Mouse (Mus musculus) stomach, embryonic 14.5 days (tissue): ENCODE data around the gene Mtcl1. TPM values are rescaled to one million over a fixed set of nuclear protein-coding genes. Genes with fewer than 3 reads are reported as not detected.

Source experiments
- ATAC-seq: fragments of 200-750 bp; cut with Nextera tagmentation; 2 replicates; pipeline ENCODE4 v1.8.0; 2017; ENCODE audit warnings: low read depth, moderate TSS enrichment; ENCODE audit not compliant: insufficient number of reproducible peaks, insufficient read depth, low FRiP score
- H3K27ac ChIP-seq: fragments of 300-500 bp; sonication (generic); 2 replicates; pipeline ENCODE4 v1.5.1; 2014; ENCODE audit warnings: mild to moderate bottlenecking, low read length, moderate library complexity, mixed read lengths
- H3K27me3 ChIP-seq: fragments of 300-500 bp; sonication (generic); 2 replicates; pipeline ENCODE4 v1.6.1; 2014; ENCODE audit warnings: low read length, control low read depth, mixed read lengths; ENCODE audit not compliant: control insufficient read depth, insufficient read depth
- H3K36me3 ChIP-seq: fragments of 300-500 bp; sonication (generic); 2 replicates; pipeline ENCODE4 v1.6.1; 2014; ENCODE audit warnings: mild to moderate bottlenecking, control low read depth, low read length, moderate library complexity, mixed read lengths; ENCODE audit not compliant: control insufficient read depth, insufficient read depth
- H3K4me1 ChIP-seq: fragments of 300-500 bp; sonication (generic); 2 replicates; pipeline ENCODE4 v1.6.1; 2014; ENCODE audit warnings: low read length, control low read depth, mixed read lengths; ENCODE audit not compliant: control insufficient read depth, insufficient read depth
- H3K4me2 ChIP-seq: fragments of 300-500 bp; sonication (generic); replicated peaks from 2 replicates; pipeline ENCODE4 v1.6.1; 2014; ENCODE audit warnings: low read depth, low read length, control low read depth
- H3K4me3 ChIP-seq: fragments of 300-500 bp; sonication (generic); 2 replicates; pipeline ENCODE4 v1.5.1; 2014; ENCODE audit warnings: low read depth, low read length, control low read depth
- H3K9ac ChIP-seq: fragments of 300-500 bp; sonication (generic); replicated peaks from 2 replicates; pipeline ENCODE4 v1.6.1; 2014; ENCODE audit warnings: low read depth, mild to moderate bottlenecking, control low read depth, low read length, moderate library complexity, mixed read lengths
- H3K9me3 ChIP-seq: fragments of 300-500 bp; sonication (generic); 2 replicates; pipeline ENCODE4 v1.6.1; 2016; ENCODE audit warnings: low read depth, low read length, control low read depth; ENCODE audit not compliant: control insufficient read depth
- WGBS: fragments of 180-500 bp; shearing (Covaris S2); extraction: QIAGEN DNeasy Blood & Tissue Kit; methylation state at CpG from one replicate; pipeline ENCODE4 v1.1.7; 2014; 5-methylcytosine and 5-hydroxymethylcytosine counted together
- polyA plus RNA-seq: library from polyadenylated mRNA; unstranded; fragments of >200 nt; fragmentation: Nextera tagmentation; extraction: Ambion mirVana; gene quantifications from 2 replicates; pipeline ENCODE4 v1.2.1, GENCODE M21; 2014

Mtcl1 gene
- polyA plus RNA-seq, 1 experiment from 2014 or later, result 14.7 TPM

- WGBS, result 64% methylated on average over 6 of the region's 6 CpGs
- Histone ChIP-seq H3K36me3 (no peaks in the 10 kb centered on the region), H3K9ac (no peak overlapping the region), H3K27me3 (no peaks in the 10 kb centered on the region), H3K4me3 (no peak overlapping the region), H3K4me2 (no peak overlapping the region), H3K4me1 (no peaks in the 10 kb centered on the region), H3K27ac (no peak overlapping the region), H3K9me3 (no peaks in the 10 kb centered on the region)
- no peak for ATAC-seq
These were observed 79.8 kb downstream of the Mtcl1 start for GRCm38 (mm10) chr17:66369777-66370176.

- no peaks in the 10 kb centered on the region for H3K4me1 ChIP-seq
- no peak overlapping the region for H3K4me3 ChIP-seq
- no peak for ATAC-seq
- WGBS, result 89% methylated on average over 11 of the region's 11 CpGs
- no peaks in the 10 kb centered on the region for H3K36me3 ChIP-seq
- H3K9ac ChIP-seq, result no peak overlapping the region
- no peaks in the 10 kb centered on the region for H3K9me3 ChIP-seq
- no peak overlapping the region for H3K27ac ChIP-seq
- no peak overlapping the region for H3K4me2 ChIP-seq
- H3K27me3 ChIP-seq, result no peaks in the 10 kb centered on the region
These were observed 81.4 kb downstream of the Mtcl1 start for GRCm38 (mm10) chr17:66368127-66368526.

GRCm38 (mm10) chr17:66365664-66366063 lies 83.9 kb downstream of the Mtcl1 start:
- no peak for ATAC-seq
- no peaks in the 10 kb centered on the region for H3K9me3 ChIP-seq
- H3K36me3 ChIP-seq, result no peaks in the 10 kb centered on the region
- H3K9ac ChIP-seq, result no peak overlapping the region
- no peak overlapping the region for H3K4me3 ChIP-seq
- 80% methylated on average over 1 of the region's 1 CpGs for WGBS
- H3K4me2 ChIP-seq, result no peak overlapping the region
- no peaks in the 10 kb centered on the region for H3K27me3 ChIP-seq
- no peaks in the 10 kb centered on the region for H3K4me1 ChIP-seq
- no peak overlapping the region for H3K27ac ChIP-seq

- Histone ChIP-seq H3K9me3 (no peaks in the 10 kb centered on the region), H3K4me3 (no peak overlapping the region), H3K36me3 (no peaks in the 10 kb centered on the region), H3K27ac (no peak overlapping the region), H3K4me2 (no peak overlapping the region), H3K27me3 (no peaks in the 10 kb centered on the region), H3K4me1 (no peaks in the 10 kb centered on the region), H3K9ac (no peak overlapping the region)
- 67% methylated on average over 3 of the region's 3 CpGs for WGBS
- no peak for ATAC-seq
These were observed 84.3 kb downstream of the Mtcl1 start for GRCm38 (mm10) chr17:66365293-66365642.

GRCm38 (mm10) chr17:66364525-66365292 lies 84.8 kb downstream of the Mtcl1 start:
- Histone ChIP-seq H3K4me3 (no peak overlapping the region), H3K27ac (no peak overlapping the region), H3K9me3 (no peaks in the 10 kb centered on the region), H3K4me1 (no peaks in the 10 kb centered on the region), H3K27me3 (no peaks in the 10 kb centered on the region), H3K36me3 (no peaks in the 10 kb centered on the region), H3K4me2 (no peak overlapping the region), H3K9ac (no peak overlapping the region)
- 72% methylated on average over 26 of the region's 26 CpGs for WGBS
- ATAC-seq, result no peak

GRCm38 (mm10) chr17:66363852-66364524 lies 85.6 kb downstream of the Mtcl1 start:
- no peak overlapping the region for H3K9ac ChIP-seq
- 90% methylated on average over 28 of the region's 36 CpGs for WGBS
- no peak for ATAC-seq

GRCm38 (mm10) chr17:66362287-66363016 lies 87.1 kb downstream of the Mtcl1 start:
- H3K4me2 ChIP-seq, result no peak overlapping the region
- H3K9me3 ChIP-seq, result no peaks in the 10 kb centered on the region
- no peaks in the 10 kb centered on the region; the same call in 1 of the 2 replicates for H3K36me3 ChIP-seq
- H3K27me3 ChIP-seq, result no peaks in the 10 kb centered on the region
- no peak for ATAC-seq
- no peak overlapping the region for H3K4me3 ChIP-seq
- no peak overlapping the region for H3K27ac ChIP-seq
- 67% methylated on average over 14 of the region's 15 CpGs for WGBS
- H3K9ac ChIP-seq, result no peak overlapping the region
- H3K4me1 ChIP-seq, result no peaks in the 10 kb centered on the region

More at GRCm38 (mm10) chr17:66363852-66364524, 85.6 kb downstream of the Mtcl1 start:
- no peaks in the 10 kb centered on the region for H3K4me1 ChIP-seq
- no peaks in the 10 kb centered on the region for H3K36me3 ChIP-seq
- no peak overlapping the region for H3K4me3 ChIP-seq
- H3K9me3 ChIP-seq, result no peaks in the 10 kb centered on the region
- H3K27me3 ChIP-seq, result no peaks in the 10 kb centered on the region
- no peak overlapping the region for H3K27ac ChIP-seq
- no peak overlapping the region for H3K4me2 ChIP-seq

- Histone ChIP-seq H3K27me3 (no peaks in the 10 kb centered on the region), H3K9me3 (no peaks in the 10 kb centered on the region), H3K9ac (no peak overlapping the region), H3K36me3 (no peaks in the 10 kb centered on the region; the same call in 1 of the 2 replicates), H3K27ac (no peak overlapping the region), H3K4me1 (no peaks in the 10 kb centered on the region), H3K4me3 (no peak overlapping the region), H3K4me2 (no peak overlapping the region)
- 75% methylated on average over 27 of the region's 27 CpGs for WGBS
- no peak for ATAC-seq
These were observed 91.2 kb downstream of the Mtcl1 start for GRCm38 (mm10) chr17:66358026-66358978.
